Comparison of ENCODE assay signal across 24 mouse cellular contexts in the genomic region with DNA sequence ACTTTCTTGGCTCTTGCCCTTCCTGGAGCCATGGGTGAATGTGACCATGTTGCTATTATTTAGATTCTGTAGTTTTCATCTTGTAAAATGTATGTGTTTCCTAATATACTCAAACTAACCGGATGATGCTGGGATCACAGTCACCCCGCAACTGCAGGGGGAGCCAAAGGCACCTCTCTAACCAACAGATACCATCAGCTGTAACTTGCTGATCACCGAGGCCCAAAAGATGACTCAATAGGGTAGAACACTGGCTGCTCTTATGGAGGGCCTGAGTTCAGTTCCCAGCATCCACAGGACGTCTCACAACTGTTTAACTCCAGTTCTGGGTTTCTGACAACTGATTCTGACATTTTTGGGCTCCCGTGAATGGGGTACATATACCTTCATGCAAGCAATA. TPM values are rescaled to one million over a fixed set of nuclear protein-coding genes. Genes with fewer than 3 reads are reported as not detected.
A peak's percentile ranks its signal among the peaks of the same experiment; 100 is the strongest.
DNase-seq lines count a peak whose midpoint lies in the region; TF ChIP-seq lines count a peak whose summit lies in the region.
"Had no signal": no experiment of that assay in that cellular context is flagged by ENCODE, and none has a peak within 500 bp of the region (broad histone marks: within the 10 kb centered on the region; RNA-seq: fewer than 3 reads in every experiment).

No protein-coding gene starts in this region.

- no peak overlapping the region for H3K4me3 ChIP-seq in layer of hippocampus, adult 2 months
- H3K4me3 ChIP-seq in E14TG2a.4 (replicated peaks; ENCODE audit: low read length), result no peak overlapping the region
- H3K4me3 ChIP-seq: embryonic facial prominence, embryonic 10.5 days; forebrain, embryonic 15.5 days; heart, embryonic 10.5 days; hindbrain, embryonic 15.5 days; limb, embryonic 13.5 days; midbrain, embryonic 12.5 days had no signal

- H3K4me1 ChIP-seq in E14TG2a.4 (replicated peaks; ENCODE audit: low read depth, low read length), result peaks cover 80% of the 10 kb centered on the region
- H3K4me1 ChIP-seq: forebrain, embryonic 15.5 days; hindbrain, embryonic 15.5 days; limb, embryonic 13.5 days; midbrain, embryonic 12.5 days had no signal

- H3K27ac ChIP-seq in layer of hippocampus, adult 2 months, result no peak overlapping the region
- H3K27ac ChIP-seq: embryonic facial prominence, embryonic 10.5 days; forebrain, embryonic 15.5 days; heart, embryonic 10.5 days; hindbrain, embryonic 15.5 days; limb, embryonic 13.5 days; midbrain, embryonic 12.5 days had no signal

- H3K36me3 ChIP-seq in E14TG2a.4 (ENCODE audit: insufficient read depth, low read length), result peaks cover 8% of the 10 kb centered on the region; the same call in 1 of the 2 replicates

- peak; percentile 57 for TF ChIP-seq CTCF in layer of hippocampus, adult 2 months (conservative IDR thresholded peaks at IDR 0.05)
- 0 out of 2 replicates have a peak, but pooled peaks have one; percentile 4 for TF ChIP-seq CTCF in E14TG2a.4 (conservative IDR thresholded peaks at IDR 0.05; ENCODE audit: low read length)

- no peak for DNase-seq in layer of hippocampus, adult 2 months (ENCODE audit: low spot score in 2 of 2)
- no peak for DNase-seq in layer of hippocampus, postnatal 36 days
- peak; percentile 75 for DNase-seq in 416B (ENCODE audit: low read depth)
- peak; percentile 51 for DNase-seq in R1 (ENCODE audit: low read depth, low spot score)
- DNase-seq in adrenal gland, adult 18-20 months (ENCODE audit: low spot score in 2 of 2), result no peak
- DNase-seq in lung, postnatal 4 days, result no peak
- DNase-seq: adrenal gland, postnatal 36 days; cerebellum, adult 11-12 months; cerebellum, postnatal 10 days; kidney, adult 9 months; kidney, postnatal 14 days; lung, adult 18-20 months; lung, postnatal 14 days; thymus, adult 2 months; thymus, postnatal 4 days had no signal

- H3K9me3 ChIP-seq in E14TG2a.4 (ENCODE audit: low read length), result no peaks in the 10 kb centered on the region
- H3K9me3 ChIP-seq: embryonic facial prominence, embryonic 10.5 days; forebrain, embryonic 15.5 days; heart, embryonic 10.5 days; hindbrain, embryonic 15.5 days; limb, embryonic 13.5 days; midbrain, embryonic 12.5 days had no signal

- no peaks in the 10 kb centered on the region; the same call in 1 of the 2 replicates for H3K27me3 ChIP-seq in E14TG2a.4 (ENCODE audit: insufficient read depth, low read length)
- H3K27me3 ChIP-seq: forebrain, embryonic 15.5 days; hindbrain, embryonic 15.5 days; limb, embryonic 13.5 days; midbrain, embryonic 12.5 days had no signal

RNA-seq across cellular contexts. Expression of a gene that starts 11.8 kb away (rescaled TPM):
- 1 to 10 TPM in 1 of 2 experiments, under 1 TPM in 1; 0.79 to 1.3 TPM for total RNA-seq in layer of hippocampus, adult 2 months (2021)
- 1 to 10 TPM; 1.1 to 2.2 TPM for total RNA-seq in layer of hippocampus, postnatal 36 days (2021)
- total RNA-seq in adrenal gland, adult 18-20 months (2021), result under 1 TPM; 0.50 to 0.93 TPM
- total RNA-seq: gastrocnemius, adult 8-10 months; neutrophil, adult 5-6 weeks had no signal

RNA-seq across cellular contexts. Expression of a gene that starts 42.0 kb away (rescaled TPM):
- total RNA-seq in layer of hippocampus, adult 2 months (2021), result 10 to 100 TPM; 12.3 to 13.1 TPM
- 10 to 100 TPM in 1 of 2 experiments, 1 to 10 TPM in 1; 9.7 to 16.0 TPM for total RNA-seq in layer of hippocampus, postnatal 36 days (2021)
- 1 to 10 TPM; 1.5 to 2.0 TPM for total RNA-seq in adrenal gland, adult 18-20 months (2021)

RNA-seq across cellular contexts. Expression of a gene that starts 42.3 kb away (rescaled TPM):
- total RNA-seq in layer of hippocampus, adult 2 months (2021), result 10 to 100 TPM; 39.5 to 45.4 TPM
- total RNA-seq in layer of hippocampus, postnatal 36 days (2021), result 10 to 100 TPM; 43.2 to 44.3 TPM
- total RNA-seq in adrenal gland, adult 18-20 months (2021), result 10 to 100 TPM; 16.9 to 18.7 TPM

RNA-seq across cellular contexts. Expression of a gene that starts 53.9 kb away (rescaled TPM):
- 100 to 1,000 TPM in 1 of 2 experiments, 10 to 100 TPM in 1; 99.9 to 105 TPM for total RNA-seq in layer of hippocampus, adult 2 months (2021)
- total RNA-seq in layer of hippocampus, postnatal 36 days (2021), result 100 to 1,000 TPM; 101 to 108 TPM
- 100 to 1,000 TPM; 102 to 112 TPM for total RNA-seq in adrenal gland, adult 18-20 months (2021)

Comparison
In these comparisons a context has a peak if more than half of its experiments do, and no peak if none do; other contexts are left out.
1. DNase-seq: peak in 416B (single experiment) and R1 (single experiment); none in layer of hippocampus, adult 2 months (0 of 2), layer of hippocampus, postnatal 36 days (0 of 2), adrenal gland, adult 18-20 months (0 of 2) and lung, postnatal 4 days (0 of 2).